Mouse (Mus musculus) lung, adult 2 months (tissue): ENCODE data around the gene Eif4g3. TPM values are rescaled to one million over a fixed set of nuclear protein-coding genes. Genes with fewer than 3 reads are reported as not detected.
"Not testable (repeated sequence)": the region's sequence is repeated elsewhere in the genome, so short reads cannot be mapped to it uniquely, and the experiment has no call there.

Experiments used
- DNase-seq: peaks from one replicate; pipeline ENCODE4 v3.0.0; 2022
- H3K4me1 ChIP-seq: fragments of 200-500 bp; 2 replicates; pipeline ENCODE4 v1.6.1; 2011; ENCODE audit warnings: low read length; ENCODE audit not compliant: control insufficient read depth, insufficient read depth
- H3K4me3 ChIP-seq: fragments of 200-500 bp; replicated peaks from 2 replicates; pipeline ENCODE3; 2011; ENCODE audit warnings: low read depth, mild to moderate bottlenecking, control low read depth, low read length; ENCODE audit errors: extremely low read depth
- CTCF ChIP-seq: fragments of 200-500 bp; IDR thresholded peaks from 2 replicates; pipeline ENCODE4 v1.5.1; 2011; ENCODE audit warnings: mild to moderate bottlenecking, low read length, control low read depth; ENCODE audit not compliant: insufficient read depth
- POLR2A ChIP-seq: fragments of 200-500 bp; IDR thresholded peaks from 2 replicates; pipeline ENCODE4 v1.6.1; 2011; ENCODE audit warnings: low read depth, mild to moderate bottlenecking, control low read depth, low read length, borderline replicate concordance; ENCODE audit errors: extremely low read depth
- WGBS: fragments of 180-500 bp; shearing (Covaris S2); methylation state at CpG from one replicate; pipeline ENCODE4 v1.1.7; 2018; 5-methylcytosine and 5-hydroxymethylcytosine counted together
- polyA plus RNA-seq: library from polyadenylated mRNA; depleted of rRNA; stranded (reverse); fragments of >200 nt; gene quantifications from 2 replicates; pipeline ENCODE4 v1.2.3, GENCODE M21; 2012

Eif4g3 gene
- polyA plus RNA-seq, 1 experiment: 69.8 TPM

GRCm38 (mm10) chr4:138044841-138045500 lies 52.1 kb downstream of the Eif4g3 start:
- no peak for TF ChIP-seq CTCF
- TF ChIP-seq POLR2A: no peak
- peaks cover 3% of the 10 kb centered on the region; the same call in 1 of the 2 replicates for H3K4me1 ChIP-seq
- no peak overlapping the region for H3K4me3 ChIP-seq
- DNase-seq: no peak
- WGBS: 96% methylated on average over 16 of the region's 16 CpGs

- DNase-seq: no peak
- H3K4me1 ChIP-seq: peaks cover 3% of the 10 kb centered on the region; the same call in 1 of the 2 replicates
- H3K4me3 ChIP-seq: no peak overlapping the region
- TF ChIP-seq POLR2A: no peak
- 0 out of 2 replicates have a peak, but pooled peaks have one; percentile 36 for TF ChIP-seq CTCF
- WGBS: 100% methylated on average over 1 of the region's 1 CpGs
Observed at GRCm38 (mm10) chr4:138045809-138046208, 53.0 kb downstream of the Eif4g3 start.

GRCm38 (mm10) chr4:138046371-138046770 lies 53.5 kb downstream of the Eif4g3 start:
- Histone ChIP-seq H3K4me3 (no peak overlapping the region), H3K4me1 (peaks cover 3% of the 10 kb centered on the region; the same call in 1 of the 2 replicates)
- DNase-seq: no peak
- WGBS: 95% methylated on average over 8 of the region's 8 CpGs
- TF ChIP-seq POLR2A (no peak), CTCF (no peak)

- Histone ChIP-seq H3K4me3 (no peak overlapping the region), H3K4me1 (no peaks in the 10 kb centered on the region)
- no peak for TF ChIP-seq POLR2A
- TF ChIP-seq CTCF: no peak
- 77% methylated on average over 6 of the region's 6 CpGs for WGBS
- DNase-seq: no peak
Observed at GRCm38 (mm10) chr4:138049547-138049946, 56.7 kb downstream of the Eif4g3 start.

GRCm38 (mm10) chr4:138051488-138051887 lies 58.7 kb downstream of the Eif4g3 start:
- H3K4me1 ChIP-seq: no peaks in the 10 kb centered on the region
- no peak overlapping the region for H3K4me3 ChIP-seq
- WGBS: 97% methylated on average over 9 of the region's 9 CpGs
- TF ChIP-seq CTCF (no peak), POLR2A (no peak)
- DNase-seq: no peak

GRCm38 (mm10) chr4:138056658-138057057 lies 63.8 kb downstream of the Eif4g3 start:
- no peak for TF ChIP-seq POLR2A
- no peak for TF ChIP-seq CTCF
- Histone ChIP-seq H3K4me1 (no peaks in the 10 kb centered on the region; the same call in 1 of the 2 replicates), H3K4me3 (no peak overlapping the region)
- DNase-seq: no peak
- 83% methylated on average over 5 of the region's 5 CpGs for WGBS

GRCm38 (mm10) chr4:138057196-138057754 lies 64.5 kb downstream of the Eif4g3 start:
- not testable (repeated sequence) for H3K4me1 ChIP-seq, DNase-seq, H3K4me3 ChIP-seq
- 97% methylated on average over 22 of the region's 22 CpGs for WGBS

GRCm38 (mm10) chr4:138061161-138061560 lies 68.3 kb downstream of the Eif4g3 start:
- Histone ChIP-seq H3K4me1 (peaks cover 12% of the 10 kb centered on the region; the same call in 1 of the 2 replicates), H3K4me3 (no peak overlapping the region)
- DNase-seq: no peak
- 81% methylated on average over 4 of the region's 4 CpGs for WGBS
- TF ChIP-seq CTCF (no peak), POLR2A (no peak)

GRCm38 (mm10) chr4:138063372-138064265 lies 70.8 kb downstream of the Eif4g3 start:
- Histone ChIP-seq H3K4me1 (peaks cover 21% of the 10 kb centered on the region), H3K4me3 (no peak overlapping the region)
- 69% methylated on average over 7 of the region's 7 CpGs for WGBS
- DNase-seq: no peak
- TF ChIP-seq CTCF (no peak), POLR2A (no peak)

- 75% methylated on average over 11 of the region's 11 CpGs for WGBS
- H3K4me1 ChIP-seq: peaks cover 21% of the 10 kb centered on the region
- TF ChIP-seq POLR2A: no peak
- TF ChIP-seq CTCF: no peak
- DNase-seq: no peak
- H3K4me3 ChIP-seq: no peak overlapping the region
Observed at GRCm38 (mm10) chr4:138064882-138065592, 72.2 kb downstream of the Eif4g3 start.
